Mouse (Mus musculus) liver, adult 2 months (tissue): ENCODE data around the gene Trem3. TPM values are rescaled to one million over a fixed set of nuclear protein-coding genes. Genes with fewer than 3 reads are reported as not detected.
A peak's percentile ranks its signal among the peaks of the same experiment; 100 is the strongest.

Experiments used
- DNase-seq: peaks from one replicate; pipeline ENCODE4 v3.0.0-alpha.2; 2011; ENCODE audit warnings: low read depth, low spot score; ENCODE audit errors: extremely low read depth
- H3K27ac ChIP-seq: fragments of 200-500 bp; replicated peaks from 2 replicates; pipeline ENCODE4 v1.5.1; 2012; ENCODE audit warnings: low read depth, mild to moderate bottlenecking, control low read depth, inconsistent platforms, low read length; ENCODE audit not compliant: insufficient read depth
- H3K27me3 ChIP-seq: fragments of 200-500 bp; 2 replicates; pipeline ENCODE4 v1.6.1; 2012; ENCODE audit warnings: mild to moderate bottlenecking, moderate library complexity, low read length, inconsistent platforms; ENCODE audit not compliant: control insufficient read depth, insufficient read depth
- H3K36me3 ChIP-seq: fragments of 200-500 bp; 2 replicates; pipeline ENCODE4 v1.6.1; 2012; ENCODE audit warnings: low read length, inconsistent platforms; ENCODE audit not compliant: control insufficient read depth, insufficient read depth
- H3K4me1 ChIP-seq: fragments of 200-500 bp; 2 replicates; pipeline ENCODE4 v1.6.1; 2011; ENCODE audit warnings: low read length; ENCODE audit not compliant: control insufficient read depth, insufficient read depth
- H3K4me3 ChIP-seq: fragments of 200-500 bp; 2 replicates; pipeline ENCODE4 v1.5.1; 2011; ENCODE audit warnings: low read depth, mild to moderate bottlenecking, control low read depth, low read length, moderate library complexity; ENCODE audit not compliant: insufficient read depth
- H3K79me2 ChIP-seq: fragments of 200-500 bp; 2 replicates; pipeline ENCODE4 v1.6.1; 2012; ENCODE audit warnings: inconsistent platforms, mild to moderate bottlenecking, low read length, moderate library complexity; ENCODE audit not compliant: control insufficient read depth, insufficient read depth
- H3K9ac ChIP-seq: fragments of 200-500 bp; 2 replicates; pipeline ENCODE4 v1.6.1; 2012; ENCODE audit warnings: low read depth, mild to moderate bottlenecking, control low read depth, inconsistent platforms, low read length
- CTCF ChIP-seq: fragments of 200-500 bp; IDR thresholded peaks from 2 replicates; pipeline ENCODE4 v1.5.1; 2011; ENCODE audit warnings: low read depth, low read length, control low read depth
- POLR2A ChIP-seq: fragments of 200-500 bp; IDR thresholded peaks from 2 replicates; pipeline ENCODE4 v1.6.1; 2011; ENCODE audit warnings: low read length, control low read depth; ENCODE audit not compliant: insufficient read depth; ENCODE audit errors: extremely low read depth
- WGBS: fragments of 180-500 bp; shearing (Covaris S2); methylation state at CpG from one replicate; pipeline ENCODE4 v1.1.7; 2018; 5-methylcytosine and 5-hydroxymethylcytosine counted together
- polyA plus RNA-seq: library from polyadenylated mRNA; depleted of rRNA; stranded (reverse); fragments of >200 nt; gene quantifications from 2 replicates; pipeline ENCODE4 v1.2.3, GENCODE M21; 2012; rRNA removed
- total RNA-seq: library from RNA; depleted of rRNA; stranded (reverse); fragments of >200 nt; gene quantifications from 2 replicates; pipeline ENCODE4 v1.2.3, GENCODE M21; 2014; rRNA removed

Gene Trem3
- total and polyA plus RNA-seq, 2 experiments, result 0.09 TPM; not detected in 1

- no peaks in the 10 kb centered on the region for H3K36me3 ChIP-seq
- DNase-seq, result no peak
- TF ChIP-seq CTCF, result no peak
- no peak for TF ChIP-seq POLR2A
- no peak overlapping the region for H3K9ac ChIP-seq
- no peaks in the 10 kb centered on the region for H3K4me1 ChIP-seq
- H3K79me2 ChIP-seq, result no peaks in the 10 kb centered on the region
- H3K4me3 ChIP-seq, result no peak overlapping the region
- H3K27me3 ChIP-seq, result no peaks in the 10 kb centered on the region
- no peak overlapping the region for H3K27ac ChIP-seq
- 56% methylated on average over 5 of the region's 7 CpGs for WGBS
These were observed 52.2 kb downstream of the Trem3 start for GRCm38 (mm10) chr17:48299756-48300155.

GRCm38 (mm10) chr17:48300199-48300598 lies 52.6 kb downstream of the Trem3 start:
- Histone ChIP-seq H3K27ac (no peak overlapping the region), H3K4me1 (no peaks in the 10 kb centered on the region), H3K9ac (no peak overlapping the region), H3K79me2 (no peaks in the 10 kb centered on the region), H3K27me3 (no peaks in the 10 kb centered on the region), H3K4me3 (peak overlapping the region; percentile 15; the same call in 1 of the 2 replicates), H3K36me3 (no peaks in the 10 kb centered on the region)
- WGBS, result 63% methylated on average over 7 of the region's 7 CpGs
- no peak for DNase-seq
- no peak for TF ChIP-seq POLR2A
- no peak for TF ChIP-seq CTCF

- Histone ChIP-seq H3K27me3 (no peaks in the 10 kb centered on the region), H3K36me3 (no peaks in the 10 kb centered on the region), H3K4me1 (no peaks in the 10 kb centered on the region), H3K9ac (no peak overlapping the region), H3K27ac (no peak overlapping the region), H3K4me3 (no peak overlapping the region), H3K79me2 (no peaks in the 10 kb centered on the region)
- peak; percentile 6 for DNase-seq
- WGBS, result 68% methylated on average over 9 of the region's 9 CpGs
- TF ChIP-seq POLR2A (no peak), CTCF (no peak)
These were observed 53.3 kb downstream of the Trem3 start for GRCm38 (mm10) chr17:48300861-48301260.

GRCm38 (mm10) chr17:48301792-48302191 lies 54.2 kb downstream of the Trem3 start:
- no peak overlapping the region for H3K9ac ChIP-seq
- DNase-seq, result no peak
- H3K4me1 ChIP-seq, result no peaks in the 10 kb centered on the region
- H3K27me3 ChIP-seq, result no peaks in the 10 kb centered on the region
- H3K4me3 ChIP-seq, result no peak overlapping the region
- 83% methylated on average over 5 of the region's 5 CpGs for WGBS
- no peak overlapping the region for H3K27ac ChIP-seq
- no peaks in the 10 kb centered on the region for H3K36me3 ChIP-seq
- H3K79me2 ChIP-seq, result no peaks in the 10 kb centered on the region
- TF ChIP-seq CTCF (no peak), POLR2A (no peak)

Other genes with a start within 250 kb of the Trem3 start
- not detected in 2 replicates for gene 1700122O11Rik, start 209.5 kb upstream of the Trem3 start, total RNA-seq
- not detected in 2 replicates for gene 1700122O11Rik, start 209.5 kb upstream of the Trem3 start, polyA plus RNA-seq
- not detected in 2 replicates for gene 1700067P10Rik, start 158.5 kb upstream of the Trem3 start, total RNA-seq
- gene 1700067P10Rik, start 158.5 kb upstream of the Trem3 start, polyA plus RNA-seq, result not detected in 2 replicates
- not detected in 2 replicates for gene 9830107B12Rik, start 101.5 kb upstream of the Trem3 start, total RNA-seq
- not detected in 2 replicates for gene 9830107B12Rik, start 101.5 kb upstream of the Trem3 start, polyA plus RNA-seq
- 0.37 and 0.40 TPM in 2 replicates for gene A530064D06Rik, start 80.5 kb upstream of the Trem3 start, total RNA-seq
- gene A530064D06Rik, start 80.5 kb upstream of the Trem3 start, polyA plus RNA-seq, result not detected in 2 replicates
- gene Trem1, start 15.0 kb upstream of the Trem3 start, total RNA-seq, result not detected in 2 replicates
- 0.04 TPM in 1 of 2 replicates, not detected in the other for gene Trem1, start 15.0 kb upstream of the Trem3 start, polyA plus RNA-seq
- gene Treml4, start 16.5 kb downstream of the Trem3 start, total RNA-seq, result 4.2 and 4.4 TPM in 2 replicates
- 2.8 and 4.6 TPM in 2 replicates for gene Treml4, start 16.5 kb downstream of the Trem3 start, polyA plus RNA-seq
- gene Treml2, start 51.7 kb downstream of the Trem3 start, total RNA-seq, result 0.09 and 0.20 TPM in 2 replicates
- 0.26 and 0.34 TPM in 2 replicates for gene Treml2, start 51.7 kb downstream of the Trem3 start, polyA plus RNA-seq
- gene B430306N03Rik, start 68.4 kb downstream of the Trem3 start, total RNA-seq, result 0.83 and 1.0 TPM in 2 replicates
- 0.90 and 1.9 TPM in 2 replicates for gene B430306N03Rik, start 68.4 kb downstream of the Trem3 start, polyA plus RNA-seq
- gene Trem2, start 98.6 kb downstream of the Trem3 start, total RNA-seq, result 0.74 and 2.2 TPM in 2 replicates
- 0.15 and 0.34 TPM in 2 replicates for gene Trem2, start 98.6 kb downstream of the Trem3 start, polyA plus RNA-seq
- gene Treml1, start 112.1 kb downstream of the Trem3 start, total RNA-seq, result 0.34 TPM in 1 of 2 replicates, not detected in the other
- 0.19 and 0.39 TPM in 2 replicates for gene Treml1, start 112.1 kb downstream of the Trem3 start, polyA plus RNA-seq
- 10.6 and 12.1 TPM in 2 replicates for gene Nfya, start 162.1 kb downstream of the Trem3 start, total RNA-seq
- gene Nfya, start 162.1 kb downstream of the Trem3 start, polyA plus RNA-seq, result 11.0 and 16.3 TPM in 2 replicates
- 20.9 and 25.0 TPM in 2 replicates for gene Oard1, start 162.2 kb downstream of the Trem3 start, total RNA-seq
- 8.7 and 9.0 TPM in 2 replicates for gene Oard1, start 162.2 kb downstream of the Trem3 start, polyA plus RNA-seq
- gene Apobec2, start 185.2 kb downstream of the Trem3 start, total RNA-seq, result 0.28 TPM in 1 of 2 replicates, not detected in the other
- not detected in 2 replicates for gene Apobec2, start 185.2 kb downstream of the Trem3 start, polyA plus RNA-seq
- gene Tspo2, start 203.7 kb downstream of the Trem3 start, total RNA-seq, result not detected in 2 replicates
- 0.34 TPM in 1 of 2 replicates, not detected in the other for gene Tspo2, start 203.7 kb downstream of the Trem3 start, polyA plus RNA-seq
- 0.20 TPM in 1 of 2 replicates, not detected in the other for gene Unc5cl, start 207.1 kb downstream of the Trem3 start, total RNA-seq
- gene Unc5cl, start 207.1 kb downstream of the Trem3 start, polyA plus RNA-seq, result 0.05 and 0.43 TPM in 2 replicates